Mouse (Mus musculus) midbrain, embryonic 12.5 days (tissue): ENCODE data around the gene Arhgap21. TPM values are rescaled to one million over a fixed set of nuclear protein-coding genes. Genes with fewer than 3 reads are reported as not detected.
"Not testable (repeated sequence)": the region's sequence is repeated elsewhere in the genome, so short reads cannot be mapped to it uniquely, and the experiment has no call there.

Source experiments
- ATAC-seq: fragments of 200-750 bp; cut with Nextera tagmentation; 2 replicates; pipeline ENCODE4 v1.8.0; 2017; ENCODE audit warnings: low read depth, moderate TSS enrichment, moderate library complexity; ENCODE audit not compliant: low FRiP score
- H3K27ac ChIP-seq: fragments of 300-500 bp; sonication (generic); replicated peaks from 2 replicates; pipeline ENCODE4 v1.5.1; 2016; ENCODE audit warnings: mild to moderate bottlenecking
- H3K27me3 ChIP-seq: fragments of 300-500 bp; sonication (generic); 2 replicates; pipeline ENCODE4 v1.6.1; 2016; ENCODE audit warnings: mild to moderate bottlenecking
- H3K36me3 ChIP-seq: fragments of 300-500 bp; sonication (generic); 2 replicates; pipeline ENCODE4 v1.6.1; 2016
- H3K4me1 ChIP-seq: fragments of 300-500 bp; sonication (generic); 2 replicates; pipeline ENCODE4 v1.6.1; 2016
- H3K4me2 ChIP-seq: fragments of 300-500 bp; sonication (generic); replicated peaks from 2 replicates; pipeline ENCODE4 v1.6.1; 2016; ENCODE audit warnings: mild to moderate bottlenecking, moderate library complexity
- H3K4me3 ChIP-seq: fragments of 300-500 bp; sonication (generic); 2 replicates; pipeline ENCODE4 v1.5.1; 2016; ENCODE audit warnings: mild to moderate bottlenecking
- H3K9ac ChIP-seq: fragments of 300-500 bp; sonication (generic); replicated peaks from 2 replicates; pipeline ENCODE4 v1.6.1; 2016; ENCODE audit warnings: mild to moderate bottlenecking, moderate library complexity
- H3K9me3 ChIP-seq: fragments of 300-500 bp; sonication (generic); 2 replicates; pipeline ENCODE4 v1.6.1; 2016; ENCODE audit warnings: mild to moderate bottlenecking
- WGBS: fragments of 180-500 bp; shearing (Covaris S2); methylation state at CpG from one replicate; pipeline ENCODE4 v1.1.7; 2016; 5-methylcytosine and 5-hydroxymethylcytosine counted together
- polyA plus RNA-seq: library from polyadenylated mRNA; unstranded; fragments of >200 nt; fragmentation: Nextera tagmentation; extraction: Ambion mirVana; gene quantifications from 2 replicates; pipeline ENCODE4 v1.2.1, GENCODE M21; 2016

Arhgap21 gene
- polyA plus RNA-seq, 1 experiment from 2014 or later, result 67.8 TPM

GRCm38 (mm10) chr2:20931761-20932160 is 36.9 kb downstream of the Arhgap21 start:
- H3K4me1 ChIP-seq, H3K36me3 ChIP-seq, H3K9me3 ChIP-seq, H3K27me3 ChIP-seq, H3K4me3 ChIP-seq, ATAC-seq, H3K27ac ChIP-seq, H3K9ac ChIP-seq, H3K4me2 ChIP-seq: not testable (repeated sequence)
- 98% methylated on average over 3 of the region's 4 CpGs for WGBS

GRCm38 (mm10) chr2:20928454-20928853 is 40.2 kb downstream of the Arhgap21 start:
- Histone ChIP-seq H3K9me3 (no peaks in the 10 kb centered on the region), H3K36me3 (no peaks in the 10 kb centered on the region), H3K27me3 (no peaks in the 10 kb centered on the region), H3K4me2 (no peak overlapping the region), H3K4me1 (peaks cover 9% of the 10 kb centered on the region), H3K27ac (no peak overlapping the region), H3K4me3 (no peak overlapping the region), H3K9ac (no peak overlapping the region)
- ATAC-seq, result no peak

GRCm38 (mm10) chr2:20924938-20925337 is 43.7 kb downstream of the Arhgap21 start:
- Histone ChIP-seq H3K4me3 (no peak overlapping the region), H3K4me2 (no peak overlapping the region), H3K27me3 (no peaks in the 10 kb centered on the region), H3K4me1 (peaks cover 33% of the 10 kb centered on the region), H3K9me3 (no peaks in the 10 kb centered on the region), H3K27ac (no peak overlapping the region), H3K36me3 (no peaks in the 10 kb centered on the region), H3K9ac (no peak overlapping the region)
- no peak for ATAC-seq
- WGBS, result 100% methylated on average over 1 of the region's 1 CpGs

- H3K4me1 ChIP-seq, result peaks cover 33% of the 10 kb centered on the region
- no peak overlapping the region for H3K4me3 ChIP-seq
- no peaks in the 10 kb centered on the region for H3K36me3 ChIP-seq
- no peak for ATAC-seq
- H3K9ac ChIP-seq, result no peak overlapping the region
- no peak overlapping the region for H3K4me2 ChIP-seq
- 24% methylated on average over 1 of the region's 1 CpGs for whole genome bisulfite sequencing
- no peaks in the 10 kb centered on the region for H3K27me3 ChIP-seq
- H3K9me3 ChIP-seq, result no peaks in the 10 kb centered on the region
- no peak overlapping the region for H3K27ac ChIP-seq
Observed at GRCm38 (mm10) chr2:20922366-20922765, 46.3 kb downstream of the Arhgap21 start.

GRCm38 (mm10) chr2:20921558-20921957 is 47.1 kb downstream of the Arhgap21 start:
- 60% methylated on average over 2 of the region's 2 CpGs for WGBS
- Histone ChIP-seq H3K27me3 (no peaks in the 10 kb centered on the region), H3K4me1 (peaks cover 31% of the 10 kb centered on the region), H3K27ac (no peak overlapping the region), H3K4me2 (no peak overlapping the region), H3K36me3 (no peaks in the 10 kb centered on the region), H3K4me3 (no peak overlapping the region), H3K9ac (no peak overlapping the region), H3K9me3 (no peaks in the 10 kb centered on the region)
- no peak for ATAC-seq

- H3K4me2 ChIP-seq, result no peak overlapping the region
- ATAC-seq, result no peak
- H3K27ac ChIP-seq, result no peak overlapping the region
- no peaks in the 10 kb centered on the region for H3K9me3 ChIP-seq
- H3K9ac ChIP-seq, result no peak overlapping the region
- 85% methylated on average over 1 of the region's 1 CpGs for WGBS
- H3K4me1 ChIP-seq, result peaks cover 28% of the 10 kb centered on the region
- H3K27me3 ChIP-seq, result no peaks in the 10 kb centered on the region
- no peaks in the 10 kb centered on the region for H3K36me3 ChIP-seq
- no peak overlapping the region for H3K4me3 ChIP-seq
Observed at GRCm38 (mm10) chr2:20921021-20921420, 47.7 kb downstream of the Arhgap21 start.

GRCm38 (mm10) chr2:20914531-20915320 is 54.0 kb downstream of the Arhgap21 start:
- Histone ChIP-seq H3K4me3 (no peak overlapping the region), H3K36me3 (peaks cover 16% of the 10 kb centered on the region), H3K4me1 (no peaks in the 10 kb centered on the region), H3K27ac (no peak overlapping the region), H3K27me3 (no peaks in the 10 kb centered on the region), H3K9ac (no peak overlapping the region), H3K9me3 (no peaks in the 10 kb centered on the region), H3K4me2 (no peak overlapping the region)
- 92% methylated on average over 10 of the region's 10 CpGs for WGBS
- no peak for ATAC-seq

- no peaks in the 10 kb centered on the region for H3K9me3 ChIP-seq
- ATAC-seq, result no peak
- H3K27ac ChIP-seq, result no peak overlapping the region
- WGBS, result 100% methylated on average over 1 of the region's 1 CpGs
- H3K4me1 ChIP-seq, result no peaks in the 10 kb centered on the region
- H3K9ac ChIP-seq, result no peak overlapping the region
- no peaks in the 10 kb centered on the region for H3K27me3 ChIP-seq
- H3K36me3 ChIP-seq, result peaks cover 20% of the 10 kb centered on the region
- no peak overlapping the region for H3K4me2 ChIP-seq
- no peak overlapping the region for H3K4me3 ChIP-seq
Observed at GRCm38 (mm10) chr2:20913019-20913415, 55.7 kb downstream of the Arhgap21 start.

- Histone ChIP-seq H3K4me2 (no peak overlapping the region), H3K27ac (no peak overlapping the region), H3K27me3 (no peaks in the 10 kb centered on the region), H3K9ac (no peak overlapping the region), H3K4me3 (no peak overlapping the region), H3K4me1 (no peaks in the 10 kb centered on the region), H3K36me3 (peaks cover 20% of the 10 kb centered on the region), H3K9me3 (no peaks in the 10 kb centered on the region)
- no peak for ATAC-seq
- 95% methylated on average over 11 of the region's 11 CpGs for WGBS
Observed at GRCm38 (mm10) chr2:20912348-20913018, 56.2 kb downstream of the Arhgap21 start.

- H3K4me2 ChIP-seq, result no peak overlapping the region
- peaks cover 20% of the 10 kb centered on the region for H3K36me3 ChIP-seq
- H3K9ac ChIP-seq, result no peak overlapping the region
- H3K4me3 ChIP-seq, result no peak overlapping the region
- no peak overlapping the region for H3K27ac ChIP-seq
- no peaks in the 10 kb centered on the region for H3K9me3 ChIP-seq
- 98% methylated on average over 3 of the region's 3 CpGs for WGBS
- H3K4me1 ChIP-seq, result no peaks in the 10 kb centered on the region
- H3K27me3 ChIP-seq, result no peaks in the 10 kb centered on the region
- ATAC-seq, result no peak
Observed at GRCm38 (mm10) chr2:20910446-20910845, 58.2 kb downstream of the Arhgap21 start.

GRCm38 (mm10) chr2:20909404-20909803 is 59.3 kb downstream of the Arhgap21 start:
- Histone ChIP-seq H3K4me3 (no peak overlapping the region), H3K27me3 (no peaks in the 10 kb centered on the region), H3K9ac (no peak overlapping the region), H3K36me3 (peaks cover 20% of the 10 kb centered on the region), H3K4me1 (no peaks in the 10 kb centered on the region), H3K4me2 (no peak overlapping the region), H3K27ac (no peak overlapping the region), H3K9me3 (no peaks in the 10 kb centered on the region)
- 84% methylated on average over 7 of the region's 7 CpGs for WGBS
- no peak for ATAC-seq

- Histone ChIP-seq H3K27ac (no peak overlapping the region), H3K9me3 (no peaks in the 10 kb centered on the region), H3K4me3 (no peak overlapping the region), H3K9ac (no peak overlapping the region), H3K4me2 (no peak overlapping the region), H3K27me3 (no peaks in the 10 kb centered on the region), H3K36me3 (peaks cover 22% of the 10 kb centered on the region), H3K4me1 (no peaks in the 10 kb centered on the region)
- no peak for ATAC-seq
- 98% methylated on average over 3 of the region's 3 CpGs for WGBS
Observed at GRCm38 (mm10) chr2:20907291-20907690, 61.4 kb downstream of the Arhgap21 start.
